Mouse (Mus musculus) testis, adult 2 months (tissue): Measurements from ENCODE around the gene Vkorc1. TPM values are rescaled to one million over a fixed set of nuclear protein-coding genes. Genes with fewer than 3 reads are reported as not detected.
A peak's percentile ranks its signal among the peaks of the same experiment; 100 is the strongest.

Experiments
- H3K27ac ChIP-seq: fragments of 200-500 bp; 2 replicates; pipeline ENCODE4 v1.5.1; 2012; ENCODE audit warnings: low read depth, low read length; ENCODE audit not compliant: control insufficient read depth, insufficient read depth
- H3K27me3 ChIP-seq: fragments of 200-500 bp; 2 replicates; pipeline ENCODE4 v1.6.1; 2012; ENCODE audit warnings: mild to moderate bottlenecking, low read length, moderate library complexity; ENCODE audit not compliant: control insufficient read depth, insufficient read depth
- H3K36me3 ChIP-seq: fragments of 200-500 bp; 2 replicates; pipeline ENCODE4 v1.6.1; 2012; ENCODE audit warnings: mild to moderate bottlenecking, low read length; ENCODE audit not compliant: control insufficient read depth, insufficient read depth
- H3K4me1 ChIP-seq: fragments of 200-500 bp; 2 replicates; pipeline ENCODE4 v1.6.1; 2012; ENCODE audit warnings: low read length; ENCODE audit not compliant: control insufficient read depth, insufficient read depth
- H3K4me3 ChIP-seq: fragments of 200-500 bp; 2 replicates; pipeline ENCODE4 v1.5.1; 2012; ENCODE audit warnings: low read depth, mild to moderate bottlenecking, low read length, moderate library complexity, mixed read lengths; ENCODE audit not compliant: control insufficient read depth
- CTCF ChIP-seq: fragments of 200-500 bp; IDR thresholded peaks from 2 replicates; pipeline ENCODE4 v1.5.1; 2012; ENCODE audit warnings: low read depth, mild to moderate bottlenecking, inconsistent platforms, low read length, moderate library complexity; ENCODE audit not compliant: control insufficient read depth, insufficient read depth, insufficient replicate concordance
- POLR2A ChIP-seq: fragments of 200-500 bp; IDR thresholded peaks from 2 replicates; pipeline ENCODE4 v1.6.1; 2012; ENCODE audit warnings: low read depth, mild to moderate bottlenecking, inconsistent platforms, low read length, moderate library complexity; ENCODE audit not compliant: control insufficient read depth
- polyA plus RNA-seq: library from polyadenylated mRNA; depleted of rRNA; stranded (reverse); fragments of >200 nt; gene quantifications from 2 replicates; pipeline ENCODE4 v1.2.3, GENCODE M21; 2012

Vkorc1 gene
- polyA plus RNA-seq, 1 experiment = 39.0 TPM

DNA sequence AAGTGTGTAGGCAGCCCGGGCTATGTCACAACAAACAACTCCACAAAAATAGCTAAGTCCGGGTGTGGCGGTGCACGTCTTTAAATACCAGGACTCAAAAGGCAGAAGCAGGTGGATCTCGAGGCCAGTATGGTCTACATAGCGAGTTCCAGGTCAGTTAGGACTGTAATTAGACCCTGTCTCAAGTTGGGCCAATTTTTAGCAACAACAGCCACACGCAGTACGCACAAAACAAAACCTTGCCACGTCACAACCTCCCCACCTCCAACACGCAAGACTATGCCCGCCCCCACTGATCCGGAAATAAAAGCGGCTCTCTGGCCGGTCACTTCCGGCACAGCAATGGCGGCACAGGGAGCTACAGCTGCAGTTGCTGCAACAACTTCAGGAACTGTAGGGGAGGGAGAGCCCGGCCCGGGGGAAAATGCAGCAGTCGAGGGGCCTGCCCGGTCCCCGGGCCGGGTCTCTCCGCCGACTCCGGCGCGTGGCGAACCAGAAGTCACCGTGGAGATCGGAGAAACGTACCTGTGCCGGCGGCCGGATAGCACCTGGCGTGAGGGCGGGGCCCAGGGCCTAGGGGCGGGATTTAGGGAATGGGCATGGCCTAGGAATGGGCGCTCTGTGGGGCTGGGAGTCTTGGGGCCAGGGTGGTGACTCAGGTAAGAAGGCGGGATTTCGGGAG is 16.9 kb upstream of the Vkorc1 start, which contains the start of gene Kat8:
Kat8 (plus strand) TSS at position 327 of the 682 bp plus-strand sequence.
- TF ChIP-seq CTCF (no peak), POLR2A (peak; percentile 92)
- H3K27me3 ChIP-seq = no peaks in the 10 kb centered on the region
- H3K4me1 ChIP-seq = no peaks in the 10 kb centered on the region
- peak within 1 kb of the TSS; percentile 92 for H3K4me3 ChIP-seq
- peaks cover 1% of the 10 kb centered on the region; the same call in 1 of the 2 replicates for H3K36me3 ChIP-seq
- H3K27ac ChIP-seq = peak within 1 kb of the TSS; percentile 83

DNA sequence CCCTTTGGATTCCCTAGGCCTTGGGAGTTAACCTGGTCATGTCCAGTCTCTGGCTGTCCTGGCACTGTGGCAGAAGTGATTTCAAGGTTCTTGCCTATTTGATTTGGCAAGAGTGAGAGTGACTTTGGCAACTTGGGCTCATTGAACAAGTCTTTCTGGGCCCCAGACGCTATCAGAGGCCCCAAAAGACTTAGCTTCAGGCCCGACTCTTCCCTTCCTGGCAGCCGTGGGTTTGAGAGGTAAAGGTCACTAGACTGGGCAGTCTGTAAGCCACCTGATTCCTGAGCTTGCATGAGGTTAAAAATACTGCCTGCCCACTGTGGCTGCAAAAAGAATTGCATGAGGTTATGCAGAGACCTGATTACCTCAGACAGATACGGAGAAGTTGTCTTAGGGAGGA is 13.2 kb upstream of the Vkorc1 start:
- H3K4me3 ChIP-seq = no peak overlapping the region
- H3K4me1 ChIP-seq = peaks cover 8% of the 10 kb centered on the region
- H3K36me3 ChIP-seq = no peaks in the 10 kb centered on the region
- TF ChIP-seq POLR2A = no peak
- TF ChIP-seq CTCF = no peak
- H3K27me3 ChIP-seq = no peaks in the 10 kb centered on the region
- no peak overlapping the region for H3K27ac ChIP-seq

DNA sequence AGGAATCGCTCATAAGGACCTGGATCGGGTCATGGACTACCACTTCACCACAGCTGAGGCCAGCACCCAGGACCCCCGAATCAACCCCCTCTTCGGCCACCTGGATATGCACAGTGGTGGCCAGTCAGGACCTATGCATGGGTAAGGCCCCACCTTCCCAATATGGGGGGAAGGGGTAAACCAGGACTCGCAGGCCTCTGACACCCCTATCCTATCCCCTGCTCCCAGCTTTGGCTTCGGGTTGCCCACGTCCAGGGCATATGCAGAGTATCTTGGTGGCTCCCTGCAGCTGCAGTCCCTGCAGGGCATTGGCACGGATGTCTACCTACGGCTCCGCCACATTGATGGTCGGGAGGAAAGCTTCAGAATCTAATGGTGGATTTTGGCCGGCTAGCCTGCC is 12.5 kb upstream of the Vkorc1 start:
- Histone ChIP-seq H3K27me3 (no peaks in the 10 kb centered on the region), H3K27ac (no peak overlapping the region), H3K4me1 (peaks cover 8% of the 10 kb centered on the region), H3K4me3 (no peak overlapping the region), H3K36me3 (no peaks in the 10 kb centered on the region)
- TF ChIP-seq POLR2A (no peak), CTCF (no peak)

DNA sequence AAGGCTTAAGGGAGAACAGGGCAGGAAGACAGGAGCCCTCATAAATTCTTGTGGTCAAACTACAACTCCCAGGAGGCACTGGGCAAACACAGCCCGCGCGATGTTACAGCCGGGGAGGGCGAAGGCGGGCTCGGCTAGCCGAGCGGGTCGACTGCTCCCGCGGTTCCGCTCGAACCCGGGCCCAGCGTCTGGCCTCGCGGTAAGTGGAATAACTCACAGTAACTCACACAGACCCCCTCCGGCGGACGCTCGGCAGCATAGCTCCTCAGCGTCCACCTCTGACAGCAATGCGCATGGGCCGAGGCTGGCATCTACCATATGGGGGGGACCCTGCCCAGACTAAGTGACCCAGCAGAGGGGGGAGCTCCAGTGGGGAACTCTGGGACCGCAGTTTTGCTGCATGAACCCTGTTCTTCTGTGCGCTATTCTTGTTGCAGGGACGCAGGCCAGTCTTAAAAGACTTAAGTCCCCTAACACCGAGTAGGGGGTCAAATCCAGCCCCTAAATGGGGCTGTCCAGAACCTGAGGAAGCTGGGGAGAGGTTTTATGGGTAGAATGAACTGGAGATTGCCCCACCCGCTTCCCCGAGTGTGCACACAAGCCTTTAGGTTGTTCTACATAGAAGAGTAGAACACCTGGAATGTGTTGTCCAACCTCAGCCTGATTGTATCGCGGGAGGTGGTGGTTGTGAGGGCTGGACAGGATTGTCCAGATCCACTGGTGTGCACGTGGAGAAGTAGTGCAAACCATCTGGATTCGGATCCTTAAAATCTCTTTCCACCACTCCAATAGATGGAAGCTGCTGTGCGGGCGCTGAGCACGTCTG is 8.8 kb upstream of the Vkorc1 start, which contains the start of gene Bckdk:
Bckdk (plus strand) TSS at position 112 of the 826 bp plus-strand sequence.
- no peak for TF ChIP-seq CTCF
- TF ChIP-seq POLR2A = peak; percentile 66
- peaks cover 8% of the 10 kb centered on the region for H3K4me1 ChIP-seq
- peak within 1 kb of the TSS; percentile 36; the same call in 1 of the 2 replicates for H3K27ac ChIP-seq
- H3K36me3 ChIP-seq = no peaks in the 10 kb centered on the region
- no peaks in the 10 kb centered on the region for H3K27me3 ChIP-seq
- peak within 1 kb of the TSS; percentile 87 for H3K4me3 ChIP-seq

DNA sequence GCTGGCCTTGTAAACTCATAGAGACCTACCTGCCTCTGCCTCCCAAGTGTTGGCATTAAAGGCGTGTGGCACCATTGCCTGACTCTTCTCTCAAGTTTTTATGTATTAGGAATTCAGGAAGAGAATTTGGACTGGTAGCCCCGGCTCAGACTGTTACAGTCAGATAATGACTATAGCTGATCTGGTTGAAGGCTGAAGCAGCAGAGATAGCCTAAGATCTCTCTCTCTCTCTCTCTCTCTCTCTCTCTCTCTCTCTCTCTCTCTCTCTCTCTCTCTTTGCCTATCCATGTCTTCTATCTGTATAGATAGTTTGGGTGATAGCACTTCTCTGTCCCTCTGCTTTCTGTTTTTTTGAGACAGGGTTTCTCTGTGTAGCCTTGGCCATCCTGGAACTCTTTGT is 6.4 kb upstream of the Vkorc1 start:
- Histone ChIP-seq H3K27me3 (no peaks in the 10 kb centered on the region), H3K4me1 (peaks cover 8% of the 10 kb centered on the region), H3K36me3 (no peaks in the 10 kb centered on the region), H3K4me3 (no peak overlapping the region), H3K27ac (no peak overlapping the region)
- TF ChIP-seq POLR2A (no peak), CTCF (no peak)

DNA sequence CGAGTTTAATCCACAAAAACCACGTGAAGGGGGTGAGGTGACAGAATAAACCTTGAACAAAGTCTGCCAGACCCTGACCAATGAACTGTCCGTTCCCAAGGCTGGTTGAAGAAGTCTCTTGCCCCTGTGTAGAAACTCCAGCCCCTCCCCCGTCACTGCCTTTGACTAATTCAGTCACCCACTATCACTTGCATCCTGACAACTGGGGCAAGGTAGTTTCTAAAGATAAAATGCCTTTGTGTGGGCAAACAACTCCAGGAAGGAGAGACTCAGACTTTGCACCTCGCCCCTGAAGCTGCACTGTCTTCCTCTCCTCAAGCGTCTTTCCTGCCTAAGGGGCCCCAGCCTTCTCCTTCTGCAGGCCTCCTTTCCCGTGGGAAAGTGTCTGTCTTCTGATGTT is 4.6 kb upstream of the Vkorc1 start:
- Histone ChIP-seq H3K27ac (no peak overlapping the region), H3K27me3 (no peaks in the 10 kb centered on the region), H3K4me1 (peaks cover 17% of the 10 kb centered on the region), H3K36me3 (no peaks in the 10 kb centered on the region), H3K4me3 (no peak overlapping the region)
- TF ChIP-seq POLR2A (no peak), CTCF (no peak)
